Mouse (Mus musculus): ENCODE measurements around the gene Phyhd1.

DNA sequence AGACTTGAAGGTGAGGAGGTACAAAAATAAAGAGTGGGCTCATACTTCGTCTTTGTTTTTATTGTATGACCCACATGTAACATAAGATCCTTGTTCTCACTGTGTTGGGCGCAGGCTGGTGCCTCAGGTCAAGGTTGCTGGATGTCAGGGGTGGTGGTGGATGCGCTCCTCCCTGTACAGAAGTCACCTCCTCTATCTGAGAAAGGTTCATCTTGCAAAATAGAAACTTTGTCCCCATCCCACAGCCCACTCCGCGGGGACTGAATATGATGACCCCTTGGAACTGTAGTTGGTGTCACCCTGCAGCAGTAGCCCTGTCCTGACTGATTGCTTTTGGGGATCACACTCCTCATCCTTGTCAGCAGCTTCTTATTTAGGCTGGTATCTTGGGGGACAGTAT lies 19.0 kb upstream of the Phyhd1 start:
- no peak for TF ChIP-seq CTCF (IDR thresholded peaks at IDR 0.05; ENCODE audit: low read depth)
- no peak for TF ChIP-seq EP300 (optimal IDR thresholded peaks at IDR 0.05)
